Mouse (Mus musculus): ENCODE results near the gene Gpkow.
"Not testable (repeated sequence)": the region's sequence is repeated elsewhere in the genome, so short reads cannot be mapped to it uniquely, and the experiment has no call there.

Gpkow gene

DNA sequence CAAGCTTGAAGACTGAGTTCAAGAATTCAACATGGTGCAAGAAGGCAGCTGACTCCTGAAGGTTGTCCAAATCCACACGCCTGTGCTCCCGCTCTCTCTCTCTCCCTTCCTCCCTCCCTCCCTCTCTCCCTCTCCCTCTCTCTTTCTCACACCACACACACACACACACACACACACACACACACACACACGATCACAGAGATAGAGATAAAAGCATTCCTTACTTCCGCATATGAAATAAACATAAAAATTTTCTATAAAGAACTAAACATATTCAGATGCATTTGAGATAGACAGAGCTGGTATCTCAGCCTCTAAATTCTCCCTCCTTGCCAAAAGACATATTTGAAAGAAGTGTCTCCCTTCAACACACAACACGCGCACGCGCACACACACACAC lies 48.5 kb downstream of the Gpkow start:
- DNase-seq (ENCODE audit: low spot score) = no peak

GRCm38 (mm10) chrX:7750432-7751116 lies 53.6 kb downstream of the Gpkow start, which contains the start of gene Ccdc120:
Gene Ccdc120, minus strand, starts transcription at chrX:7750905.
- DNase-seq (ENCODE audit: low spot score) = peak; percentile 84

DNA sequence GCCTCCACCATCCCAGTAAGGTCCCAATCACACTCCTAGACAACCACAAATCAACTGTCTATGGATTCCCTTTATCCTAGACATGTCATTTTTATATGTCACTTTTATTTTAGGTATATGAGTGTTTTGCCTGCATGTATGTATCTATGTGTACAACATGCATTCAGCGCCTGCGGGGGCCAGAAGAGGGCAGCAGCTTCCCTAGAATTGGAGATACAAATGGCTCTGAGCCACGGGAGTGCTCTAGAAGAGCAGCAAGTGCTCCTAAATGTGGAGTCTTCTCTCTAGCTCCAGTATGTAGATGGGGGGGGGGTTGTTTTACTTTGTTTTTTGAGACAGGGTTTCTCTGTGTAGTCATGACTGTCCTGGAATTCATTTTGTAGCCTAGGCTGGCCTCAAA lies 56.7 kb downstream of the Gpkow start:
- not testable (repeated sequence) for DNase-seq (ENCODE audit: low spot score)

All from retina, embryonic 14.5 days (tissue).